Mouse (Mus musculus) c-Kit-positive CD71-positive TER-119-positive erythroid progenitor cells, embryonic 14.5 days (primary cell): ENCODE data around the gene Dach1.

Experiments used
- DNase-seq: peaks from one replicate; pipeline ENCODE4 v3.0.0-alpha.2; 2013; ENCODE audit warnings: low spot score

Gene Dach1

DNA sequence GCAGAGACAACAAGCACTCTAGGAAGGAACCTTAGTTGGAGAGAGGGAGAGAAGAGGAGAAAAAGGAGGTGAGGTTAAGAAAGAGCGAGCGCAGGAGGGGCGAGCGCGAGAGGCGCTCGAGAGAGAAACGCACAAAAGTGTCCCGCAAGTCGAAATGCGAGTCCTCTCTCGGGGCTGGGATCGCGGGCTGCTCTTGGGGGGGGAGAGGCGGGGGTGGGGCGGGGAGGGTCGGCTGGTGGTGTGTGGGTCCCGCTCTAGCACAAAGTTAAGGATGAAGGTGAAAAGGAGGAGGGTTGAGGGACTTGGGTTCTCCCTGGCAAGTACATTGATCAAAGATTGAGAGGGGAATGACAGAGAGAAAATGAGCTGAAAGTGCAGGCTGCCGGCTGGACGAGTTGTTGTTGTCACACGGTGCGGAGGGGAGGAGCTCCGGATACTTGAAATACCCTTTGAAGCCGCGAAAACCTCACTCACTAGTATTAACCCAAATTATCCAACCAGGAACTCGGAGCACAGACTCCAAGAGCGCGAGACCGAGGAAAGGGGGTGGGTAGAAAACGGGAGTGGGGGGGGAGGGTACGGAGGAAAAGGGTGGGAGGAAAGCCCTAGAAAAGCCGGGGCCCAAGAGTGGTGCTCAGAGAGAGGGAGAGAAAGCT is at the start of gene Dach1:
TSS of gene Dach1 (minus strand) at position 345 of the 656 bp plus-strand sequence.
- no peak for DNase-seq

DNA sequence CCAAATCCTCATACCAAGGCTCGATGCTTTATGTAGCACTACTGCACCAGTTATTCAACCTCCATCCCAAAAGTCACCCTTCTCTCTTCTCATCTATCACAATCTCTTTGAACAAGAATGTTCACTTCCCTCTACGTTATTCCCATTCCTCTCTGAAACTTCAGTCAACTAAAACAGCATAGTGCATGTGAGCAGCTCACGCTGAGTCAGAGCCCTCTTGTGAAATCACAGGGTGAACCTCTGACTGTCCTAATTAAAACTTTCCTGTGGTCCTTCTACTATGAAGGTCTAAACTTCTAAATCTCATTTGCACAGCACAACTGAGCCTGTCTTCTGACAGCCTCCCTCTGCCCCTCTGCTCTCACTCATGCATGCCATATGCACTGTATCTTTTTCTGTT is 30.5 kb upstream of the Dach1 start:
- no peak for DNase-seq

DNA sequence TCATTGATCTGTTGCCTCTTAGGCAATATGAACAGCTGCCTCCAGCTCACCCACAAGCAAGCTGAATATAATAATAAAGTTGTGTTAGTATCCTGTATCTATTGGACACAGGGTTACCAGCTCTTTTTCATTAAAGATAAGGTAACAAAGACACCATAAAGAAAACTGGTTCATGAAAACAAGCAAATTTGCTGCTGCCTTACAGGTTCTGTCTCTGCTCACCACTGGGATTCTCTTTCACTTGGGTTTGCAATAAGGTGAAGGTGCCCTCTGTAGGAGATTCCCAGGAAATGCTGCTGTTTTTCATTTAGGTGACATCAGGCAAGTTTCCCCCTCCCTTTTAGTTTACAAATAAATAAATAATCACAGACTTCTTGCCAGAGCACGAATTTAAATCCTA is 12.0 kb upstream of the Dach1 start:
- no peak for DNase-seq

DNA sequence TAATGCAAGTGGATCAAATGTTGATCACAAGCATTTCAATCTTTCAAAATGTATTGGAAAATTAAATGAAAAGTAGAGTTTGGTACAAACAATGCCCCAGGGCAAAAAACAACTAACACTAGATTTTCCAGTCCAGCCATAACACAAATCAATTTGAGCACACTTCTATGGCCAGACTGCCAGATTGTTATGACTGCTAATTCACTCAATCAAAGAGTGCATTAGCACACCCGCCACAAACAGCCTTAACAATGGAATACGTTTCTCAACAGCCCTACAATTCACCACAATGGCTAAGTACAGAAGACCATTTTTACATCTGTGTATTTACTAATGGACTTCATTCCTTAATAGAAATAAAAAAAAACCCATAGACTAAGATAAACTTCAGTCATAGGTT is 4.3 kb upstream of the Dach1 start:
- DNase-seq = no peak

DNA sequence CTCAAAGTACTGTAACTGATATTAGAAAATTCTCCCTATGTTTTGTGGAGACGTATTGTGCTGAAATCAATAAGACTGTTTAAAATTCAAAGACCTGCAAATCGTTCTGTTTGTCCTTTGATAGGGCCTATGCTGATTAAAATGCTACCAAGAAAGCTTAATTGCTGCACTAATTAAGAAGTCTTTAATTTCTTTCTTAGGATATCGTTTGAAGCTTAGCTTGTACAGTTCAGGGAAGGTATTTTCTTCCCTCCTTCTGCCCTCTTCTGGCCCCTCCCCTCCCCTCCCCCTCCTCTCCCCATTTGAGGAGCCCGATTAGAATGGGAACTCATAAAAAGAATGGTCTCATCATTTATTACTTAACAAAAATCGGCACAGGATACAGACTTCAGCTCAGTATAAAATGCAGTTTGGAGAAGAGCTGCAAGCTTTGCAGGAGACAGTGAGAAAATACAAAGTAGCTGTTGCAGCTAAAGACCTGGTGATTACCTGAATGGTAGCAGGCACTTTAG is 2.9 kb upstream of the Dach1 start:
- DNase-seq = no peak

DNA sequence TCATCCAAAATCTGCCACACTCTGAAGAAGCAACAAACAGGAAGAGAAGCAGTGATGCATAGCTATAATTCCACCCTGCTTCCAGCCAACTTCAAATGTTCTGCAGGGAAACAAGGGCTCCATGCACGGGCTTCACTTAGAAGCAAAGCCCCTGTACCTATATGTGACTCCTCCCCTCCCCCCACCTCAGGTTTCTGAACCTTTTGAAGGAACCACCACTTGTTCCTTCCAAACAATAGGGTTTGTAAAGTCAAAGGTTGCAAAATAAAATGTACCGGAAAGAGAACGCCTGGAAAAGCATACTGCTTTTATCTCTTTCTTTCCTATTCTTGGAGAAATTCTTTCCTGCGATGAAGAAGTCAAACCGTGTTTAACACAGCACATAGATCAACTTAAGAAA is 2.3 kb upstream of the Dach1 start:
- no peak for DNase-seq

DNA sequence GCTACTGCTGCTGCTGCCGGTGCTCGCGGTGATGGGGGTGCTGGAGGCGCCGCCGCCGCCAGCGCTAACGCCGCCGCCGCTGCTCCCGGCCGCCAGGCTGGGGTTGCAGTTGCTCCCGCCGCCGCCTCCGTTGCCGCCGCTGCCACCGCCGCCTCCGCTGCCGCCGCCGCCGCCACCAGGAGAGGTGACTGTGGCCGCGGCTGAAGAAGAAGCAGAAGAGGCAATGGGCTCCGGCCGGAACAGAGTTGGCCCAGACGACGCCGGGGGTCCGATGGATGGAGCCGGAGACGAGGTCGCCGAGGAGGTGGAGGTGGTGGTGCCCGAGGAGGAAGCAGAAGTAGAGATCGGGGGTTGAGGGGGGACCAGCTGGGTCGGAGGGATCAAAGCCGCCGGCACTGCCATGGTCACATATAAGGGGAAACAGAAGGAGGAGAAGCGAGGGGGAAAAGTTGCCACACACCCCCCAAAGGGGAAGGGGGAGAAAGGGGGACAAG is 610 bp downstream of the Dach1 start:
- no peak for DNase-seq

DNA sequence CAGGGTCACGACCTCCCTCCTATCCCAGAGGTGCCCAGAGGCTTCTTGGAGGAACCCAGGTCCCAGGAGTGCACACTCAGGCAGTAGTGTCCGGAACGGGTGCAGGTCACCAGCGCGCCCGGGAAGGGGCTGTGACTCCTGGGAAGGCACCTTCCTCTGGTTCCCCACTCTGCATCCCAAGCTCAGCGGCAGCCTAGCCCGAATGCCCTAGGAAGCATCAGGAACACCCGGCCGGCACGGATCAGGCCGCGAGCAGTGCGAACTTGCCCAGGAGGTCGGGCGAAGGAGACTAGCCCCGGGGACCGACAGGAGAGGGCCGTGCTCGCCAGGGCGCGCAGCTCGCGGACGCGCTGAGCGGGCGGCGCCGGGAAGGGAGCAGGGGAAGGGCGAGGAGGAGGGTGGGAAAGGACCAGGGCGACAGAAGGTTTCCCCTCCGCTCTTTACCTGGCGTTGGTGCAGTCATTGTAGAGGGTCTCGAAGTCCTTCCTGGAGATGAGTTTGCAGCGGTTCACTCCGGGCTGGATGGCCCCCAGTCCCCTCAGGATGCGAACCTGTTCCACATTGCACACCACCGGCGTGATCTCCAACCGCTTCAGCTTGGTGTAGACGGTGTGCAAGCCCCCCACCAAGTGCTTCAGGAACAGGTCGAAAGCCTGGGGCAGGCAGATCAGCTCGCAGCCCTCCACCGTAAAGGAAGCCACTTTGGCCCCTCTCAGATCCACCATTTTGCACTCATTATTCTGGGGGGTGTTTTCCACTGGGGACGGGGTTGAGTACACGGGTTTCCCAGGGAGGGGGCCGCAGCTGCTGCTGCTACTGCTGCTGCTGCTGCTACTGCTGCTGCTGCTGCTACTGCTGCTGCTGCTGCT is 1.3 kb downstream of the Dach1 start:
- DNase-seq = no peak

DNA sequence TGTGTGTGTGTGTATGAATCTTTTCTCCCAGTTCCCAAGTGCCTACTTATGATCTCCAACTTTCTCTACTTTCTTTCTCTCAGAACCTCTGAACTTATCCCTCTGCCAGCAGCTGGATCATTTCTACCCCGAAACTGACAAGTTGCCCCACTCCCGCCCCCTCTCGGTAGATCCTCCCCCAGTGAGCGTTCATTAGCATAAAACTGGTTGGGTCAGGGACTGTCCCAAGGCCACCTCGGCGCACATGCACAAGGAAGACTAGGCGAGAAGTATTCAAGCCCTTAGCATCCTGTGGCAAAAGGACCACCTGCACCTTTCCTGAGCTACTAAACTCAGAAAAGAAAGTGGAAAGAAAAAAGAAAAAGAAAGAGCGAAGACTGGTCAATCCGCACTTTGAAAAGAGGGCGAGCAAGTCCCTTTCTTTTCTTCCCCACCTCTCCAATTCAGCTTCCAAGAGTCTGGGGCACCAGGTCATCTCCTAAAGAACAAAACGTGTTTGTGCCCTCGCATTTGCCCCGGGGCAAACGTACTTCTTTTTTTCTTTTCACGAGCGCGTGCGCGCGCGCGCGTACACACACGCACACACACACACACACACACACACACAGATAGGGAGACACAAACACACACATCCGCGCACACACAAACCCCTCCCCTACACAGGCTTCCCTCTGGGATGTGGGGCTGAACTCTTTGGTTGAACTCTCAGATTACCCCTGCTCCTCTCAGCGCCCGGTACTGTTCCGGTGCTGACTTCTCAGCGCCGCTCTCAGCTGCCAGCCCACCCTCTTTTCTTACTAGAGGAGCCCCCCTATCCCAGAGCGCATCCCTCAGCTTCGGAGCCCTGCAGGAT is 2.2 kb downstream of the Dach1 start:
- DNase-seq = no peak

DNA sequence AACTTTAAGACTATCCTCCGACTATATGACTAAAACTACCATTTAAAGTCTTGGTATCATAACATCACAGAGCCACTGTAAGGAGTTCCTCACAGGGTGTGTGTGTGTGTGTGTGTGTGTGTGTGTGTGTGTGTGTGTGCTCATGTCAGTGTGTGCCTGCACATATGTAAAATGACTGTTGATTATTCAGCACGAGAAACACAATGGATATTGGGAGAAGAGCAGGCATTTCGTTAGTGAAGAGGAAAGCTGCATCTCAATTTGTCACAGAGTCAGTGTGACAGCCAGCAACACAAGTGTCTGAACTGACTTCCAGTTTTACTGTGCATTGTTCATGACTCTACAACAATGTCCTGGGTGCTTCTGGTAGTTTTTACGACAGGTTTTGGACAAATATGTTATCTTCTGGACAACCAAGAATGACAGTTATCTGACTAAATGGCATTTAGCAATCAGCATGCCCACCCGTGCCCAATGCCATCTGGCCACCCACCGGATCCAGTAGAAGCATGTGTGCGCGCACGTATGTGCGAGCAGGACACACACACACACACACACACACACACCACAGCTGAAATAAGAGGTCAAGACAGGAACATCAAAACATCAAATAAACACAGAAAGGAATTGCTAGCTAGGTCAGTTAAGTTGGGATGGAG is 3.1 kb downstream of the Dach1 start:
- no peak for DNase-seq

DNA sequence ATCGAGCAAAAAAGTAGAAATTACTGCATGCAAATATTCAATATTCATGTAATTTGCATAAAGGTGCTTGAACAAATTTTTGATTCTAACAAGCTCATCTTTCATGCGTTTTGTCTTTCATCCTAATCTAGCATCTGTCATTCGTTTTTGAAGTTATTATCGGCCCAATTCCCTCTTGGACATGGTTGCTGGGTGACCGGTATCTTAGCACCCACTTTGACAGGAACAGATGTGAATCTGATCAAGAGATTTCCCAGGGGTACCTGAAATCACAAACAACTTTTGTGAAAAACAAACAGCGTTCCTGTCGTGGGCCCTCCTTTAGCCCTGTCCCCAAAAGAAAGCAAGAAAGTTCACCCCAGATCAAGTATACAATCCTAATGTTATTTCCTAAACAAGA is 12.8 kb downstream of the Dach1 start:
- DNase-seq = no peak

DNA sequence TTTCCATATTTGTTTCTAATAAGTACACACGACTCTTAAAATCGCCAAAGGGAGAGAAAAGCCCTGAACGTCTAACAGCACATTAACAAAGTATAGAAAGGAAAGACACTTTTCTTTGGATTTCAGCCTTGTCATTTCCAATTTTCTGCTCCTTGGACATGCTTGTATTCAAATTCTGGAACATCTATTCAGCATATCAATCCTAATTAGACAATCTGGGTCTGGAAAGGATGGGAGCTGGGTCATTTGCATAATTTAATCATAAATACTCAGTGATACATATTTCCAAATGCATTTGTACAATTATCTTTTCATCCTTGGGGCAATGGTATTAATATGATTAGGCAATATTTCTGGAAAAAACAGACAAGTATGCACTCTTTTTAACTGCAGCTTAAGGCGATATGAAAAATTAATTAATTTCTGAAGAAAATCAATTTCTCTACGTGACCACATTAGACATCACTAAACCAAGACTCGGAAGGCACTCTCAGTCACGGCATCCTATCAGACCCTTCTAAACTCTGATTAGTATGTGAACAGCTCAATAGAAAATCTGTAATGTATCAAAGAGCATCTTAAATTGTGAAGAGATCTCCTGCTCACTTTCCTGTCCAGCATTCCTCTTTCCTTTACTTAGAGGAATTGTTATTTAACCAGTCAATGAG is 13.7 kb downstream of the Dach1 start:
- no peak for DNase-seq

DNA sequence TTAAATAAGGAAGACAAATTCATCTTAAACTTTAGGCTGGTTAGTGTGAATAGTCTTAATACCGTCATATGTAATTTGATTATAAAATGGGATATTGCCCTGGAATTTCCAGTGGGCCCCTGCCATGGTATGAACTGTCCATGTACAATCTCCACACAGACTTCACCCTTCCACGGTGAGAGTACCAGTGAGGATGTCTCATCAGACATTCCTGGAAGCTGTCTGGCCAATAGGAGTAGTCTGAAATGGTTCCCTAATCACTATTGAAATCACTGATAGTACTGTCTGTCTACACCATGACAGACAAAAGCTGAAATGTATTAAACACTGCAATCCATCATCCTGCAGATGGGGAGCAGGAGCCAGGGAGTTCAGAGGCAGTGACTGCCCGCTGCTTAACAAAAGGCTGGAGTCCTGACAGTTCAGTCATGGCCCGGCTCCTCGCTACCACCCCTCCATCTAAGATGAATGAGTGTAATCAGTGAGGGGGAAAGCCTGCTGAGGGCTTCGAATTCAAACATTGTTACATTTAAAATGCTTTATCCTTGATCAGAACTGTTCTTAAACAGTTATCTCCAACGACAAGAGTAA is 14.6 kb downstream of the Dach1 start:
- DNase-seq = no peak

DNA sequence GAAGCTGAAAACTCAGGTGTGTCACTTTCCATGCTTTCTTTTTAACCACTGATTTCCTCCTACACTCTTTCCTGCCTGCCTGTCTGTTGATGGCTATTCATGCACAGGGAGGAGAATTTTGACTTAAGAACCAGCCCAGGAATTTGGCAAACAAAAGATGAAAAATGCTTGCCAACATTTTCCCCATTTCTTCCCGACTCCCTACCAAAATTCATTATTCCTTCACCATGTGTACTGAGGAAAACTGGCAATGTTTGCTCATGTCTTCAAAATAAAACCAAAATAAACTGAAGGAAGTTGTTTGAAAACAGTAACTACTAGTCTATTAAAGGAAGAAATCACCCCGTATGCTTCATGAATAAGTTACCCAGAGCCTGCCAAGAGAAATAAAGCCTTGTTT is 27.8 kb downstream of the Dach1 start:
- DNase-seq = no peak

DNA sequence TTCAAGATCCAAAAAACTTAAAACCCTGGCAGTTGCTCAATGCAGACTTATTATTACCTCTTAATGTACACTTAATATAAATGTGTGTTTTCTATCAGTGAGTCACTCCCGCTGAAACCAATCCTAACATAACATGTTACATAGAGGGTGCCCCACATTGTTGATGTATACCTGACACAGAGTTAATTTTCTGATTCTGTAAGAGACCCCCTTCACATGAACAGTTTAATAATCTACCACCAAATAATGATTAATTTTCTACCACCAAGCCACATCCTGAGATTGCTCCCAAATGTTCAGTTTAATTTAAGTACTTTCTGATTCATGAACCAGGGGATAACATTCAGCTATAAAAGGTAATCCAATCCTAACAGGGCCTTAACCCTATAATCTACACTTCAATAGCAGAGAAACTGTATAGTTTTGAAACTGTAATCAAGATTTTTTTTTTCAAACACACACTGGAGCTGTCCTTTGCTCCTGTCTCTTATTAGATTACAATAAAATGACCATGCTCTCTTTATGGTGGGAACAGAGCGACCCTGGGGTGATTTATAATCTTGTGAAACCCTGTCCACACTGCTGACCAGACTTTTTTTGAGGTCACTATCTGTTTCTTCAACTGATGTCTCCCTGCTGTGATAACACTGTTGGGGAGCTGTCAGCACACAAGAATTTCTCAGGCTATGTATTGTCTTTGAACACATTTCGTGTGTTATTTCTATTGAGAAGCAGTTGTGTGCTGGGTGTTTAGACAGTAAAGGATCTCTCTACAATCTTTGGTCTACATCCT is 30.5 kb downstream of the Dach1 start:
- no peak for DNase-seq

DNA sequence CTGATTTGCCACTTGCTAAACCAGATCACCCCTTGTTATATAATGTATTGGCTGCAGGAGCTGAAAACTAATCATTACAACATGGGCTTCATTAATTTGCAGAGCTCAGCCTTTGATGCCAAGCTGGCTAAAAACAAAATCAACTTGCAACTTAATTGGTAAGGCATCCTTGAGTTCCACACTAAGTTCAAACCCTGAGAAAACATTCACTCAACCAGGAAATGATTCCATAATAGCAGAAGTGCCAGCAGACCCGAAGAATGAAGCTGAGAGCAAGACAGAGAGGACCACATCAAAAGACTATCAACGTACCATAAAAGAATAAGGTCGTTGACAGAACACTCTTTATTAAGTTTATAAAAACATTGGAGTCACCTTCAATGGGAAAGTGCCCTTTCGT is 35.0 kb downstream of the Dach1 start:
- no peak for DNase-seq

DNA sequence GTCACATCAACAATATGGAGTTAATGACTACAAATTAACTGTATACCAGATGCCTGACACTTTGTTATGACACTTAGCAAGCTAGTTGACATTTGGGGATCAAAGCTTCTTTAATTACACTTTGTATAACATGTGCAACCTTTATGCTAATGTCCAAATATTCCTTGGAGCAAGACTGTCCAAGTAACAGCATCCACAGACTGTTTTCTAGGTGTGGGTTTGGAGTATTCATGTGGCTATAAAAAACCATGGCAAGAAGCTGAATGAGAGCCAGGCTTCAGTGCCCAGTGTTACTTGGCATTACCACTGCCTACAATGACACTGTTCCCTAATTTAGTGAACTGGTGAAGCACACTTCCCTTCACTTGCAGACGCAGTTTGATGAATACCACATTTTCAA is 46.5 kb downstream of the Dach1 start:
- no peak for DNase-seq

DNA sequence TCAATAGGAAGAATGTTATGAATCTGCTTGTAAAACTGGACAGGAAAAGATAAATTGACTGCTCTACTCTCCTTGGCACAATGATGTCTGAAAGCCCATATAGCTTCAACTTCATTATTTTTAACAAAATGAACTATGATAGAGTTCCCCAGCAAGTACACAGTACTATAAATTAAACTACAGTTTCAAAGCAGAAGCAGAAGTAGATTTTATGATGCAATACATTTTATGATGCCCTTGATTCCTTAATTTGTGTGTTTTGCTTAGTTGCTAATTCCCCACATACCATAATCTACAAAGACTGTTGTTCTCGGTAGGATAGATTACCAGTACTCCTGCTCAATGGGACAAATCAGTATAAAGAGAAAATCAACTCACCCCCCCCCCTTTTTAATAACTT is 52.9 kb downstream of the Dach1 start:
- DNase-seq = no peak

DNA sequence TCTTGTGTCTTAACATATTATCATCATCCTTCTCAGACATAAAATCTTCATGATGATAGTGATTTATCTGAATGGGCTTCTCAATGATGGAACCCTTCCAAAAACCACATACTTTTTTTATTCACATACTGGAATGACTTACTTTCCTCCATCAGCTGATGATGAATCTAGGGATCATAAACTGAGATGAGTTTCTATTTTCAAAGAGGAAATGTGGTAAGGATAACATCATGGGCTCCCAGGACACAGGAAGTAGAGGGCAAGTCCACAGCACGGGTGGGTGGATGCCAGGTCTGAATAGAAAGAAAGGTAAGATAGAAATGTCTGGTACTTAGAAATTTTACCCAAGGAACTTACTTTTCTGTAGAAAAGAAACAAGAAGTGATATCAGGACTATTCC is 56.5 kb downstream of the Dach1 start:
- no peak for DNase-seq

DNA sequence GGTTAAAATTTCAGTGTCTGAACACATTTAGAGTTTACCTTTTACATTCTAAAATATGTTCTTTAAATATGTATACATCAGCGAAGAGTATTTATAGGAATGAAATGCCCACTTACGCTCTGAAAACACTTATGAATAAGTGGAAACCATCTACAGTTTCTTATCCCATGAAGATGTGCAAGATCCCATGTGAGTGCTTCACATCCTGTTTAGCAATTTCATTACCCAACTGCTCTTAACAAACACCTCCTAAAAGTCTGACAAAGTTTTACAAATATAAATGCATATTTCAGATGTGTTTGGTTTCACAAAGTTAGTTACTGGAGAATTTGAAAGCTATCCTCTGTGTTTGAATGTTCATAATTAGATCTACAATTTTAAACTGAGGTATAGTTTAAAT is 59.6 kb downstream of the Dach1 start:
- no peak for DNase-seq
